Mouse (Mus musculus) liver, adult 2 months (tissue): ENCODE data around the gene Bnip3. TPM values are rescaled to one million over a fixed set of nuclear protein-coding genes. Genes with fewer than 3 reads are reported as not detected.
A peak's percentile ranks its signal among the peaks of the same experiment; 100 is the strongest.

Source experiments
- DNase-seq: peaks from one replicate; pipeline ENCODE4 v3.0.0-alpha.2; 2011; ENCODE audit warnings: low read depth, low spot score; ENCODE audit errors: extremely low read depth
- H3K27ac ChIP-seq: fragments of 200-500 bp; replicated peaks from 2 replicates; pipeline ENCODE4 v1.5.1; 2012; ENCODE audit warnings: low read depth, mild to moderate bottlenecking, control low read depth, inconsistent platforms, low read length; ENCODE audit not compliant: insufficient read depth
- H3K27me3 ChIP-seq: fragments of 200-500 bp; 2 replicates; pipeline ENCODE4 v1.6.1; 2012; ENCODE audit warnings: mild to moderate bottlenecking, moderate library complexity, low read length, inconsistent platforms; ENCODE audit not compliant: control insufficient read depth, insufficient read depth
- H3K36me3 ChIP-seq: fragments of 200-500 bp; 2 replicates; pipeline ENCODE4 v1.6.1; 2012; ENCODE audit warnings: low read length, inconsistent platforms; ENCODE audit not compliant: control insufficient read depth, insufficient read depth
- H3K4me1 ChIP-seq: fragments of 200-500 bp; 2 replicates; pipeline ENCODE4 v1.6.1; 2011; ENCODE audit warnings: low read length; ENCODE audit not compliant: control insufficient read depth, insufficient read depth
- H3K4me3 ChIP-seq: fragments of 200-500 bp; 2 replicates; pipeline ENCODE4 v1.5.1; 2011; ENCODE audit warnings: low read depth, mild to moderate bottlenecking, control low read depth, low read length, moderate library complexity; ENCODE audit not compliant: insufficient read depth
- H3K79me2 ChIP-seq: fragments of 200-500 bp; 2 replicates; pipeline ENCODE4 v1.6.1; 2012; ENCODE audit warnings: inconsistent platforms, mild to moderate bottlenecking, low read length, moderate library complexity; ENCODE audit not compliant: control insufficient read depth, insufficient read depth
- H3K9ac ChIP-seq: fragments of 200-500 bp; 2 replicates; pipeline ENCODE4 v1.6.1; 2012; ENCODE audit warnings: low read depth, mild to moderate bottlenecking, control low read depth, inconsistent platforms, low read length
- CTCF ChIP-seq: fragments of 200-500 bp; IDR thresholded peaks from 2 replicates; pipeline ENCODE4 v1.5.1; 2011; ENCODE audit warnings: low read depth, low read length, control low read depth
- POLR2A ChIP-seq: fragments of 200-500 bp; IDR thresholded peaks from 2 replicates; pipeline ENCODE4 v1.6.1; 2011; ENCODE audit warnings: low read length, control low read depth; ENCODE audit not compliant: insufficient read depth; ENCODE audit errors: extremely low read depth
- WGBS: fragments of 180-500 bp; shearing (Covaris S2); methylation state at CpG from one replicate; pipeline ENCODE4 v1.1.7; 2018; 5-methylcytosine and 5-hydroxymethylcytosine counted together
- polyA plus RNA-seq: library from polyadenylated mRNA; depleted of rRNA; stranded (reverse); fragments of >200 nt; gene quantifications from 2 replicates; pipeline ENCODE4 v1.2.3, GENCODE M21; 2012
- total RNA-seq: library from RNA; depleted of rRNA; stranded (reverse); fragments of >200 nt; gene quantifications from 2 replicates; pipeline ENCODE4 v1.2.3, GENCODE M21; 2014

The Bnip3 gene
- total and polyA plus RNA-seq, 2 experiments, result 62.0 to 264 TPM

- H3K9ac ChIP-seq, result no peak overlapping the region
- peaks cover 7% of the 10 kb centered on the region for H3K36me3 ChIP-seq
- DNase-seq, result no peak
- WGBS, result 95% methylated on average over 2 of the region's 2 CpGs
- peaks cover 23% of the 10 kb centered on the region for H3K4me1 ChIP-seq
- TF ChIP-seq CTCF (no peak), POLR2A (no peak)
- peaks cover 41% of the 10 kb centered on the region; the same call in 1 of the 2 replicates for H3K79me2 ChIP-seq
- H3K4me3 ChIP-seq, result no peak overlapping the region
- H3K27me3 ChIP-seq, result no peaks in the 10 kb centered on the region
- no peak overlapping the region for H3K27ac ChIP-seq
Measured at GRCm38 (mm10) chr7:138854201-138854600, 55.1 kb downstream of the Bnip3 start.

- H3K9ac ChIP-seq, result no peak overlapping the region
- DNase-seq, result peak; percentile 88
- H3K27ac ChIP-seq, result peak overlapping the region; percentile 82
- TF ChIP-seq CTCF (no peak), POLR2A (no peak)
- H3K79me2 ChIP-seq, result peaks cover 37% of the 10 kb centered on the region; the same call in 1 of the 2 replicates
- no peak overlapping the region for H3K4me3 ChIP-seq
- peaks cover 25% of the 10 kb centered on the region for H3K4me1 ChIP-seq
- 81% methylated on average over 4 of the region's 4 CpGs for WGBS
- no peaks in the 10 kb centered on the region for H3K27me3 ChIP-seq
- peaks cover 7% of the 10 kb centered on the region; the same call in 1 of the 2 replicates for H3K36me3 ChIP-seq
Measured at GRCm38 (mm10) chr7:138853417-138854031, 55.8 kb downstream of the Bnip3 start.

GRCm38 (mm10) chr7:138850083-138850482 is 59.2 kb downstream of the Bnip3 start:
- Histone ChIP-seq H3K27me3 (no peaks in the 10 kb centered on the region), H3K36me3 (peaks cover 6% of the 10 kb centered on the region; the same call in 1 of the 2 replicates), H3K9ac (no peak overlapping the region), H3K79me2 (peaks cover 22% of the 10 kb centered on the region), H3K4me1 (peaks cover 33% of the 10 kb centered on the region), H3K27ac (no peak overlapping the region), H3K4me3 (no peak overlapping the region)
- no peak for DNase-seq
- no peak for TF ChIP-seq CTCF
- TF ChIP-seq POLR2A, result no peak

- Histone ChIP-seq H3K4me1 (peaks cover 30% of the 10 kb centered on the region), H3K4me3 (no peak overlapping the region)
- DNase-seq, result peak; percentile 96
Measured at GRCm38 (mm10) chr7:138848028-138848920, 61.0 kb downstream of the Bnip3 start.

GRCm38 (mm10) chr7:138847316-138848027 is 61.8 kb downstream of the Bnip3 start:
- Histone ChIP-seq H3K27ac (peak overlapping the region; percentile 43), H3K79me2 (peaks cover 21% of the 10 kb centered on the region), H3K9ac (peak overlapping the region; percentile 99), H3K4me1 (peaks cover 23% of the 10 kb centered on the region), H3K4me3 (peak overlapping the region; percentile 77), H3K27me3 (no peaks in the 10 kb centered on the region), H3K36me3 (peaks cover 2% of the 10 kb centered on the region; the same call in 1 of the 2 replicates)
- TF ChIP-seq POLR2A, result no peak
- no peak for TF ChIP-seq CTCF
- WGBS, result 9% methylated on average over 13 of the region's 13 CpGs
- DNase-seq, result peak; percentile 73

More at GRCm38 (mm10) chr7:138848028-138848920, 61.0 kb downstream of the Bnip3 start:
- peaks cover 23% of the 10 kb centered on the region for H3K79me2 ChIP-seq
- no peak overlapping the region for H3K9ac ChIP-seq
- no peak for TF ChIP-seq CTCF
- TF ChIP-seq POLR2A, result no peak
- peaks cover 2% of the 10 kb centered on the region; the same call in 1 of the 2 replicates for H3K36me3 ChIP-seq
- 22% methylated on average over 7 of the region's 7 CpGs for WGBS
- H3K27me3 ChIP-seq, result no peaks in the 10 kb centered on the region
- peak overlapping the region; percentile 43 for H3K27ac ChIP-seq
